Mouse (Mus musculus) thymus, adult 2 months (tissue): ENCODE measurements at regions not wholly inside any gene's neighbourhood (a gene's known extent, or its start where the extent isn't known, plus 50 kb on each side); places are given as distances from the start of the nearest gene placed in this dataset.

Experiments
- CTCF ChIP-seq: fragments of 200-500 bp; IDR thresholded peaks from 2 replicates; pipeline ENCODE4 v1.5.1; 2012; ENCODE audit warnings: mild to moderate bottlenecking, control low read depth, low read length, moderate library complexity, borderline replicate concordance; ENCODE audit not compliant: control insufficient read depth, poor library complexity, insufficient read depth; ENCODE audit errors: extremely low read depth
- POLR2A ChIP-seq: fragments of 200-500 bp; IDR thresholded peaks from 2 replicates; pipeline ENCODE4 v1.6.1; 2012; ENCODE audit warnings: mild to moderate bottlenecking, low read length, control low read depth, moderate library complexity; ENCODE audit not compliant: control insufficient read depth, poor library complexity, insufficient read depth; ENCODE audit errors: extremely low read depth

DNA sequence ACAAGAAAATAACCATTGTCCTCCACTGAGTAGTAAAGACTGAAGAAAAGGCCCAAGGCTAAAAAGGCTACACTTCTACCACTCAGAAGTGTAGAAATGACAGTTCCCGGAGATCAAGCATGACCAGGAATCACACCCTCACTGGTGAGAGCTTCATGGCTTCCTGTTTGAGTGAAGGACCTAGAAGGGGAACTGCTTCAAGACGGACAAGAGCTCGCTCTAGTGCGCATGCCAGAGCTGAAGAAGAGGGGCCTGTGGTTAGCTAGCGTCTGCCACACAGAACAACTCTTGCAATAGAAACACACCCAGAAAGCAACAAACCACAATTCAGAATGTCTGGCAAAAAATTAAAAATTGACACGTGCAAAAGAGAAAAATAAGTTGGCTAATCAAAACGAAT, 530.0 kb upstream of the Map3k7 start:
- TF ChIP-seq CTCF: no peak
- TF ChIP-seq POLR2A: no peak
